Mouse (Mus musculus) embryonic facial prominence, embryonic 11.5 days (tissue): ENCODE data around the gene Preb. TPM values are rescaled to one million over a fixed set of nuclear protein-coding genes. Genes with fewer than 3 reads are reported as not detected.

ENCODE experiments used
- ATAC-seq: fragments of 200-750 bp; cut with Nextera tagmentation; replicated peaks from 2 replicates; pipeline ENCODE4 v1.8.0; 2017; ENCODE audit warnings: low read depth; ENCODE audit not compliant: insufficient number of reproducible peaks, low FRiP score, low TSS enrichment
- DNase-seq: peaks from one replicate; pipeline ENCODE4 v3.0.0-alpha.2; 2015; ENCODE audit warnings: low spot score
- H3K27ac ChIP-seq: fragments of 300-500 bp; sonication (generic); replicated peaks from 2 replicates; pipeline ENCODE4 v1.5.1; 2014; ENCODE audit warnings: mild to moderate bottlenecking, low read depth, low read length, control low read depth
- H3K27me3 ChIP-seq: fragments of 300-500 bp; sonication (generic); 2 replicates; pipeline ENCODE4 v1.6.1; 2014; ENCODE audit warnings: mild to moderate bottlenecking, low read length, moderate library complexity, mixed read lengths; ENCODE audit not compliant: control insufficient read depth, insufficient read depth
- H3K36me3 ChIP-seq: fragments of 300-500 bp; sonication (generic); replicated peaks from 2 replicates; pipeline ENCODE4 v1.6.1; 2014; ENCODE audit warnings: low read depth, mild to moderate bottlenecking, low read length, moderate library complexity, mixed read lengths; ENCODE audit not compliant: control insufficient read depth, insufficient read depth
- H3K4me1 ChIP-seq: fragments of 300-500 bp; sonication (generic); 2 replicates; pipeline ENCODE4 v1.6.1; 2014; ENCODE audit warnings: low read length, mixed read lengths; ENCODE audit not compliant: control insufficient read depth, insufficient read depth
- H3K4me2 ChIP-seq: fragments of 300-500 bp; sonication (generic); 2 replicates; pipeline ENCODE4 v1.6.1; 2014; ENCODE audit warnings: low read depth, mild to moderate bottlenecking, control low read depth, low read length, moderate library complexity
- H3K4me3 ChIP-seq: fragments of 300-500 bp; sonication (generic); 2 replicates; pipeline ENCODE4 v1.5.1; 2014; ENCODE audit warnings: low read depth, low read length, control low read depth
- H3K9ac ChIP-seq: fragments of 300-500 bp; sonication (generic); replicated peaks from 2 replicates; pipeline ENCODE4 v1.6.1; 2014; ENCODE audit warnings: mild to moderate bottlenecking, control low read depth, low read length
- H3K9me3 ChIP-seq: fragments of 300-500 bp; sonication (generic); replicated peaks from 2 replicates; pipeline ENCODE4 v1.6.1; 2016; ENCODE audit warnings: mild to moderate bottlenecking, low read length, inconsistent platforms, mixed read lengths; ENCODE audit not compliant: control insufficient read depth
- WGBS: fragments of 180-500 bp; shearing (Covaris S2); extraction: QIAGEN DNeasy Blood & Tissue Kit; methylation state at CpG from one replicate; pipeline ENCODE4 v1.1.7; 2014; 5-methylcytosine and 5-hydroxymethylcytosine counted together
- polyA plus RNA-seq: library from polyadenylated mRNA; unstranded; fragments of >200 nt; fragmentation: Nextera tagmentation; extraction: Ambion mirVana; gene quantifications from 2 replicates; pipeline ENCODE4 v1.2.1, GENCODE M21; 2014

Preb gene
- polyA plus RNA-seq, 1 experiment from 2014 or later = 88.2 TPM

- Histone ChIP-seq H3K9me3 (no peaks in the 10 kb centered on the region), H3K27ac (no peak overlapping the region), H3K9ac (no peak overlapping the region), H3K36me3 (peaks cover 6% of the 10 kb centered on the region), H3K4me3 (no peak overlapping the region), H3K27me3 (no peaks in the 10 kb centered on the region), H3K4me2 (no peak overlapping the region), H3K4me1 (peaks cover 4% of the 10 kb centered on the region)
- no peak for DNase-seq
- 94% methylated on average over 5 of the region's 5 CpGs for WGBS
- no peak for ATAC-seq
These were observed 58.3 kb downstream of the Preb start for GRCm38 (mm10) chr5:30901860-30902259.

Other genes with a start within 250 kb of the Preb start
- gene Dpysl5, start 248.8 kb downstream of the Preb start, polyA plus RNA-seq = 17.6 and 22.2 TPM in 2 replicates
- 15.4 and 18.1 TPM in 2 replicates for gene Mapre3, start 145.7 kb downstream of the Preb start, polyA plus RNA-seq
- gene Tmem214, start 92.3 kb downstream of the Preb start, polyA plus RNA-seq = 37.5 and 42.3 TPM in 2 replicates
- gene Agbl5, start 71.7 kb downstream of the Preb start, polyA plus RNA-seq = 31.5 and 33.0 TPM in 2 replicates
- 347 and 379 TPM in 2 replicates for gene Ost4, start 52.6 kb downstream of the Preb start, polyA plus RNA-seq
- 79.7 and 95.4 TPM in 2 replicates for gene Emilin1, start 47.0 kb downstream of the Preb start, polyA plus RNA-seq
- 9.2 and 9.9 TPM in 2 replicates for gene Khk, start 38.9 kb downstream of the Preb start, polyA plus RNA-seq
- gene Cgref1, start 14.8 kb downstream of the Preb start, polyA plus RNA-seq = 3.7 and 4.4 TPM in 2 replicates
- gene Tcf23, start 8.3 kb upstream of the Preb start, polyA plus RNA-seq = not detected in 2 replicates
- gene Atraid, start 88.0 kb upstream of the Preb start, polyA plus RNA-seq = 88.2 and 105 TPM in 2 replicates
- 6.6 and 6.7 TPM in 2 replicates for gene Slc5a6, start 88.6 kb upstream of the Preb start, polyA plus RNA-seq
- 21.3 and 23.5 TPM in 2 replicates for gene Cad, start 94.4 kb upstream of the Preb start, polyA plus RNA-seq
- not detected in 2 replicates for gene Dnajc5g, start 145.9 kb upstream of the Preb start, polyA plus RNA-seq
- gene Slc30a3, start 147.9 kb upstream of the Preb start, polyA plus RNA-seq = 0.46 and 0.59 TPM in 2 replicates
- not detected in 2 replicates for gene Trim54, start 156.4 kb upstream of the Preb start, polyA plus RNA-seq
- gene Ucn, start 178.5 kb upstream of the Preb start, polyA plus RNA-seq = not detected in 2 replicates
- 50.5 and 50.8 TPM in 2 replicates for gene Mpv17, start 193.9 kb upstream of the Preb start, polyA plus RNA-seq
- 1.2 and 1.3 TPM in 2 replicates for gene Gm29609, start 219.6 kb upstream of the Preb start, polyA plus RNA-seq
- 66.6 and 66.8 TPM in 2 replicates for gene Gtf3c2, start 219.8 kb upstream of the Preb start, polyA plus RNA-seq
- gene Snx17, start 232.9 kb upstream of the Preb start, polyA plus RNA-seq = 150 and 158 TPM in 2 replicates
- 68.2 and 81.7 TPM in 2 replicates for gene Eif2b4, start 233.1 kb upstream of the Preb start, polyA plus RNA-seq
- 4.0 and 5.0 TPM in 2 replicates for gene Zfp513, start 241.9 kb upstream of the Preb start, polyA plus RNA-seq